Mouse (Mus musculus) hindbrain, embryonic 15.5 days (tissue): ENCODE data around the gene Wee1. TPM values are rescaled to one million over a fixed set of nuclear protein-coding genes. Genes with fewer than 3 reads are reported as not detected.
A peak's percentile ranks its signal among the peaks of the same experiment; 100 is the strongest.
"Not testable (repeated sequence)": the region's sequence is repeated elsewhere in the genome, so short reads cannot be mapped to it uniquely, and the experiment has no call there.

Experiments used
- ATAC-seq: fragments of 200-750 bp; cut with Nextera tagmentation; 2 replicates; pipeline ENCODE4 v1.8.0; 2017; ENCODE audit warnings: low read depth, moderate number of reproducible peaks, moderate TSS enrichment; ENCODE audit not compliant: low FRiP score
- H3K27ac ChIP-seq: fragments of 300-500 bp; sonication (generic); replicated peaks from 2 replicates; pipeline ENCODE4 v1.5.1; 2015; ENCODE audit warnings: mild to moderate bottlenecking, inconsistent platforms
- H3K27me3 ChIP-seq: fragments of 300-500 bp; sonication (generic); 2 replicates; pipeline ENCODE4 v1.6.1; 2015; ENCODE audit warnings: control low read depth, inconsistent platforms
- H3K36me3 ChIP-seq: fragments of 300-500 bp; sonication (generic); 2 replicates; pipeline ENCODE4 v1.6.1; 2015; ENCODE audit warnings: control low read depth, inconsistent platforms
- H3K4me1 ChIP-seq: fragments of 300-500 bp; sonication (generic); replicated peaks from 2 replicates; pipeline ENCODE4 v1.6.1; 2015; ENCODE audit warnings: control low read depth, inconsistent platforms
- H3K4me2 ChIP-seq: fragments of 300-500 bp; sonication (generic); 2 replicates; pipeline ENCODE4 v1.6.1; 2015; ENCODE audit warnings: moderate library complexity, mild to moderate bottlenecking, inconsistent platforms
- H3K4me3 ChIP-seq: fragments of 300-500 bp; sonication (generic); 2 replicates; pipeline ENCODE4 v1.5.1; 2015; ENCODE audit warnings: mild to moderate bottlenecking, inconsistent platforms
- H3K9ac ChIP-seq: fragments of 300-500 bp; sonication (generic); 2 replicates; pipeline ENCODE4 v1.6.1; 2015; ENCODE audit warnings: inconsistent platforms
- H3K9me3 ChIP-seq: fragments of 300-500 bp; sonication (generic); 2 replicates; pipeline ENCODE4 v1.6.1; 2016; ENCODE audit warnings: control low read depth, inconsistent platforms
- WGBS: fragments of 180-500 bp; shearing (Covaris S2); methylation state at CpG from one replicate; pipeline ENCODE4 v1.1.7; 2015; 5-methylcytosine and 5-hydroxymethylcytosine counted together
- polyA plus RNA-seq: library from polyadenylated mRNA; unstranded; fragments of >200 nt; fragmentation: Nextera tagmentation; extraction: Ambion mirVana; gene quantifications from 2 replicates; pipeline ENCODE4 v1.2.1, GENCODE M21; 2015

Wee1 gene
- polyA plus RNA-seq, 1 experiment from 2014 or later = 7.9 TPM

DNA sequence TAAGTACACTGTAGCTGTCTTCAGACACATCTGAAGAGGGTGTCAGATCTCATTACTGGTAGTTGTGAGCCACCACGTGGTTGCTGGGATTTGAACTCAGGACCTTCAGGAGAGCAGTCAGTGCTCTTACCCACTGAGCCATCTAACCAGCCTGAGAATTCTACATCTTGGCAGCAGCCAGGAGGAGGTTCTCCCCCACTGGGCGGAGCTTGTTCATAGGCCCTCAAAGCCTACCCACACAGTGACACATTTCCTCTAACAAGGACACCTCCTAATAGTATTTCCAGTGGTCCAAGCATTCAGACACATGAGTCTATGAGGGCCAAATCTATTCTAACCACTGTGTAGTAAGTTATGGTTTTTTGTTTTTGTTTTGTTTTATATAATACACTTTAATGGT, 6.7 kb downstream of the Wee1 start:
- no peak overlapping the region for H3K27ac ChIP-seq

DNA sequence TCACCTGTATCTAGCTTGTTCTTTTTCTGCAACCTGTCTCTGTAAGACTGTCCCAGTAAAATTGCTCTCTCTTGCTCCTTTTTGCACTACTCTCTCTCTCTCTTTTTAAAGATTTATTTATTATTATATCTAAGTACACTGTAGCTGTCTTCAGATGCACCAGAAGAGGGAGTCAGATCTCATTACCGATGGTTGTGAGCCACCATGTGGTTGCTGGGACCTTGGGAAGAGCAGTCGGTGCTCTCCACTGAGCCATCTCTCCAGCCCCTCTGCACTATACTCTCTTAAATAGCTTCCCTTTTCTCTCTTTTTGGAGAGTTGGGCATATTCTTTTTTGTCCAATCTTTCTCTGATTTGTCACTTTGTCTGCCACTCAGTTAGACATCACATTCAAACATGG, 10.4 kb downstream of the Wee1 start:
- not testable (repeated sequence) for H3K36me3 ChIP-seq, H3K4me1 ChIP-seq, H3K27ac ChIP-seq, H3K9me3 ChIP-seq, H3K4me3 ChIP-seq, H3K4me2 ChIP-seq, H3K27me3 ChIP-seq, ATAC-seq, H3K9ac ChIP-seq
- 79% methylated on average over 2 of the region's 2 CpGs for WGBS

More for the DNA sequence above, 6.7 kb downstream of the Wee1 start:
- WGBS = 87% methylated on average over 2 of the region's 2 CpGs
- H3K4me3 ChIP-seq = no peak overlapping the region
- H3K4me2 ChIP-seq = no peak overlapping the region
- H3K36me3 ChIP-seq = no peaks in the 10 kb centered on the region
- H3K27me3 ChIP-seq = no peaks in the 10 kb centered on the region
- no peak overlapping the region for H3K9ac ChIP-seq
- H3K9me3 ChIP-seq = no peaks in the 10 kb centered on the region
- no peak for ATAC-seq
- peaks cover 2% of the 10 kb centered on the region for H3K4me1 ChIP-seq

DNA sequence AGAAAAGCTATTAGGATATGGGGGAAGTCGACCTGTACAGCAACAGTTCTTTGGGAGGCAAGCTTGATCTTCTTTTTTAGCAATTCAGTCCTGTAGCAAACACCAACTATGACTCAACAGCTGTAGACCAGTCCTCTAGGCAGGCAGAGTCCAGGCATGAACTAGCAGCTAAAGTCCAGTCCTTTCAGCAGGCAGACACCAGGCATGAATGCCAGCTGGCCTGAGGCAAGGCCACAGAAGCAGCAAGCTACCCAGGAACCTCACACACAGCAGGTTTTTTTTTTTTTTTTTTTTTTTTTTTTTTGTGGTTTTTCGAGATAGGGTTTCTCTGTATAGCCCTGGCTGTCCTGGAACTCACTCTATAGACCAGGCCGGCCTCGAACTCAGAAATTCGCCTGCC, 12.1 kb downstream of the Wee1 start:
- H3K9me3 ChIP-seq = no peaks in the 10 kb centered on the region
- no peak for ATAC-seq
- H3K9ac ChIP-seq = no peak overlapping the region
- H3K4me3 ChIP-seq = no peak overlapping the region
- H3K27ac ChIP-seq = no peak overlapping the region
- H3K4me1 ChIP-seq = no peaks in the 10 kb centered on the region
- H3K4me2 ChIP-seq = no peak overlapping the region
- H3K27me3 ChIP-seq = no peaks in the 10 kb centered on the region
- H3K36me3 ChIP-seq = no peaks in the 10 kb centered on the region
- WGBS = 95% methylated on average over 5 of the region's 5 CpGs

DNA sequence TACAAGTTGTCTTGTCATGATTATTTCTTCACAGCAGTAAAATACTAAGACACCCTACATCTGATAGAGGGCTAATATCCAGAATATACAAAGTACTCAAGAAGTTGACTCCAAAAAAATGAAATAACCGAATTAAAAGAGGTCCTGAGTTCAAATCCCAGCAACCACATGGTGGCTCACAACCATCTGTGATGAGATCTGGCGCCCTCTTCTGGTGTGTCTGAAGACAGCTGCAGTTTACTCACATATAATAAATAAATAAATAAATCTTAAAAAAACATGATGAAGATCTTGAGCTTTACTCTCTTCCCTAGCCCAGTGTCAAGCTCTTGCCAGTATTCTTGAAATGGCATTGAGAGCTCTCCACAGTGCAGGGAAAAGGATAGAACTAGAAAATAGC, 16.7 kb downstream of the Wee1 start:
- no peak for ATAC-seq
- Histone ChIP-seq H3K9ac (no peak overlapping the region), H3K4me3 (no peak overlapping the region), H3K4me1 (no peaks in the 10 kb centered on the region), H3K4me2 (no peak overlapping the region), H3K9me3 (no peaks in the 10 kb centered on the region), H3K27ac (no peak overlapping the region), H3K27me3 (no peaks in the 10 kb centered on the region), H3K36me3 (no peaks in the 10 kb centered on the region; the same call in 1 of the 2 replicates)
- WGBS = 90% methylated on average over 2 of the region's 2 CpGs

DNA sequence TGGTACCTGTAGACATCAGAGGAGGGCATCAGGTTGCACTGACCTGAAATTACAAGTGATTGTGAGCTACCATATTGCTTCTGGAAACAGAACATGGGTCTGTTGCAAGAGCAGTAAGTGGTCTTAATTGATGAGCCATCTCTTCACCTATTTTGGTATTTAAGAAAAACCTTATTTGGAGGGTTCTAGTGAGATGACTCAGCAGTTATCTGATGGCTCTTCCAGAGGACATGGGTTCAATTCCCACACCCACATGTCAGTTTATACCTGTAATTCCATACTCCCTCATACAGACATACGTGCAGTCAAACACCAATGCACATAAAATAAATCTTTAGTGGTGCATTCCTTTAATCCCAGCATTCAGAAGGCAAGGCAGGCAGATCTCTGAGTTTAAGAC, 22.0 kb downstream of the Wee1 start:
- Histone ChIP-seq H3K4me1 (no peaks in the 10 kb centered on the region), H3K9me3 (no peaks in the 10 kb centered on the region), H3K27me3 (no peaks in the 10 kb centered on the region), H3K36me3 (no peaks in the 10 kb centered on the region; the same call in 1 of the 2 replicates), H3K9ac (no peak overlapping the region), H3K27ac (no peak overlapping the region), H3K4me2 (no peak overlapping the region), H3K4me3 (no peak overlapping the region)
- ATAC-seq = no peak
- 100% methylated on average over 1 of the region's 1 CpGs for WGBS

DNA sequence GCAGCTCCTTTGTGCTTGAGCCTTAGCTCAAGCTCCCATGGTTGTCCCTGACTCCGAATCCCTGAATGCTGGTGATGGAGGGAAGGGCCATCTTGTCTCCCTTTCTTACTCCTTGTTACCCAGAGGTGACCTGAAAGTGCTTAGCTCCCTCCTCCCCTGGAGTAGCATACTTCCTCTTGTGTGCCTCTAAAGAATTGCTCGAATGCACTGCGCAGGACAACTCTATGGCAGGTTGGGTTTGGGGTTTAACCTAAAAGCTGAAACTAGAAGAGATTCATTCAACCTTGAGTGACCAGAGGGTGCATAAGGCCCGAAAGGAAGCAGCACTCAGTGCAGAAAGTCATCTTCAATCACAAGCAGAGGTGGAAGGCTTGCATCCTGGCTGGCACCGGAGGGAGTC, 31.0 kb downstream of the Wee1 start:
- ATAC-seq = no peak
- 93% methylated on average over 5 of the region's 5 CpGs for WGBS
- Histone ChIP-seq H3K9me3 (no peaks in the 10 kb centered on the region), H3K4me2 (no peak overlapping the region), H3K36me3 (no peaks in the 10 kb centered on the region), H3K4me1 (no peaks in the 10 kb centered on the region), H3K9ac (no peak overlapping the region), H3K27me3 (no peaks in the 10 kb centered on the region), H3K27ac (no peak overlapping the region), H3K4me3 (no peak overlapping the region)

DNA sequence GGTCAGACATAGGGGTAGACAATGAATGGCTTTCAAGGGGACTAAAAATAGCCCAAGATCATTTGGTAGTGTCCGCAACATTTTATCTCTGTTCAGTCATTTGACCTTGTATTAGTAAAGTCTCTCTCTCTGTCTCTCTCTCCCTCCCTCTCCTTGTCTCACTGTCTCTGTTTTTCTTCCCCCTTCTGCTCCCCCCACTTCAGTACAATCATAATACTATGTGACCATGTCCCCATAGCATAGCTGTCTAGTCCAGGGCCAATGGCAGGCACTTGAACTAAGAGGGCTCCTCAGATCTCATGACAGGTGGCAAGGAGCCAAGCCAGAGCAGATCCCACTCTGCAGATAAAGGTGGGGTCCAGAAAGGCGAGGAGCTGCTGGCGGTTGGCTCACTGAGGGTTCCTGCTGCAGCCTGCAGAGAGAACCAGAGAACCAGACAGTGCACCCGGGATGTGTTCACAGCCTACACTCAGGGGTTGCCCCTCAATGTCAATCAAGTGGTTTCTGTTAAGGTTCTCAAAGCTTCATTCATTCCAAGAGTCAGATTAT, 34.9 kb downstream of the Wee1 start:
- ATAC-seq = no peak
- no peak overlapping the region for H3K9ac ChIP-seq
- H3K4me3 ChIP-seq = no peak overlapping the region
- no peak overlapping the region for H3K27ac ChIP-seq
- H3K4me2 ChIP-seq = no peak overlapping the region
- no peaks in the 10 kb centered on the region for H3K36me3 ChIP-seq
- WGBS = 47% methylated on average over 4 of the region's 4 CpGs
- H3K9me3 ChIP-seq = no peaks in the 10 kb centered on the region
- no peaks in the 10 kb centered on the region for H3K27me3 ChIP-seq
- H3K4me1 ChIP-seq = no peaks in the 10 kb centered on the region

DNA sequence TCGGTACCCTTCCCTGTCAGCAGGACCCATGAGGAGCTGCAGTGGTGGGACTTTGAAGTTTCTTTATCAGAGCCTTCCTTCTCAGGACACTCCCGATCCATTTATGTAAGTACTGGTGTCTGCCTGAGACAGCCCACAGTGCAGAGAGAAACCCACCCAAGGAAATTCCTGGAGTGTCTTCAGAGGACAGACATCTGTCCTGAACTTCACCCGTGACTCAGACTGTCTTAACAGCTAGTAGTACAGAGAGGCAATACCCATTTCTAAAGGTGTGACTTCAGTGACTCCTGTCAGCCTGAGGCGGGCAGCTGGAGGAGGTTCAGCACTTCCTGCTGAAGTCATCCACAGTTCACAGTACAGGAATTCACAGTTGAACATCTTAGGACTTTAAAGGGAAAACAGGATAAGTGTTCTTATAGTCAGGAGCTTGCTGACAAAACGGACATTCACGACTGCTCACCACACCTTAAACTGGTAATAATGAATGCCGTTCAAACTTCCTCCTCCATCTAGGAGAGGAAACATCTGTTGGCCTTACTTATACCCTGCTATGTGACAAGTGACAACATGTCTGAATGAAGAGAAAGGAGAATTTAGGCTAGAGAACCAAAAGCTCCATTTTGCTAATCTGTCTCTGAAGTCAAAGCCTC, 35.5 kb downstream of the Wee1 start:
- H3K36me3 ChIP-seq = no peaks in the 10 kb centered on the region

DNA sequence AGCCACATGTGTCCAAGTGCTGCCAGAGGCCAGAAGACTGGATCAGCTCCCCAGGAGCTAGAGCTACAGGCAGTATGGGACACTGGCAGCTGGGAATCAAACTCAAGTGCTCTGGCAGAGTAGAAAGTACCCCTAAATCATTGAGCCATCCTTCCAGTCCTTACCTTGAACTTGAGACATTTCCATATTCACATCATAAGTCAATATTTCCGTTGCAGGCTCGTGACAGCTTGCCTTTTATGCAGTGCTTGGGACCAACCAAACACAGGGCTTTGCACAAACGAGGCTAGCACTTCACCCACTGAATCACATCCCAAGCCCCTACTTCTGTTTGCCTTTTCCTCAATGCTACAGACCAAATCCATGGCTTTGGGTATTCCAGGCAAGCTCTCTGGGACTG, 36.2 kb downstream of the Wee1 start:
- WGBS = 78% methylated on average over 3 of the region's 3 CpGs
- Histone ChIP-seq H3K4me2 (no peak overlapping the region), H3K36me3 (no peaks in the 10 kb centered on the region), H3K27ac (no peak overlapping the region), H3K4me3 (no peak overlapping the region), H3K4me1 (no peaks in the 10 kb centered on the region), H3K9me3 (no peaks in the 10 kb centered on the region), H3K27me3 (no peaks in the 10 kb centered on the region), H3K9ac (no peak overlapping the region)
- ATAC-seq = no peak

More for the DNA sequence above, 35.5 kb downstream of the Wee1 start:
- no peak overlapping the region for H3K9ac ChIP-seq
- ATAC-seq = no peak
- no peak overlapping the region for H3K4me3 ChIP-seq
- no peak overlapping the region for H3K4me2 ChIP-seq
- no peaks in the 10 kb centered on the region for H3K9me3 ChIP-seq
- no peaks in the 10 kb centered on the region for H3K27me3 ChIP-seq
- no peak overlapping the region for H3K27ac ChIP-seq
- H3K4me1 ChIP-seq = no peaks in the 10 kb centered on the region
- 70% methylated on average over 7 of the region's 7 CpGs for WGBS

DNA sequence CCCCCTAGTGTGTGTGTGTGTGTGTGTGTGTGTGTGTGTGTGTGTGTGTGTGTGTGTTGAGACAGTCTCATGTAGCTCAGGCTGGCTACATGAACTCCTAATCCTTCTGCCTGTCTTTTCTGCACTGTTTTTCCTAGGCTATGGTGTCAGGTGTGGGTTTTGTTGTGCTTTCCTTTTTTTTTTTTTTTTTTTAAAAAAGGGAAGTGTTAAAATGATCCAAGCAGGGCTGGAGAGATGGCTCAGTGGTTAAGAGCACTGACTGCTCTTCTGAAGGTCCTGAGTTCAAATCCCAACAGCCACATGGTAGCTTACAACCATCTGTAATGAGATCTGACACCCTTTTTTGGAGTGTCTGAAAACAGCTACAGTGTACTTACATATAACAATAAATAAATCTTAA, 38.3 kb downstream of the Wee1 start:
- H3K4me2 ChIP-seq, H3K36me3 ChIP-seq, H3K9ac ChIP-seq, H3K27me3 ChIP-seq, H3K9me3 ChIP-seq, H3K4me3 ChIP-seq, H3K27ac ChIP-seq, H3K4me1 ChIP-seq, ATAC-seq: not testable (repeated sequence)

DNA sequence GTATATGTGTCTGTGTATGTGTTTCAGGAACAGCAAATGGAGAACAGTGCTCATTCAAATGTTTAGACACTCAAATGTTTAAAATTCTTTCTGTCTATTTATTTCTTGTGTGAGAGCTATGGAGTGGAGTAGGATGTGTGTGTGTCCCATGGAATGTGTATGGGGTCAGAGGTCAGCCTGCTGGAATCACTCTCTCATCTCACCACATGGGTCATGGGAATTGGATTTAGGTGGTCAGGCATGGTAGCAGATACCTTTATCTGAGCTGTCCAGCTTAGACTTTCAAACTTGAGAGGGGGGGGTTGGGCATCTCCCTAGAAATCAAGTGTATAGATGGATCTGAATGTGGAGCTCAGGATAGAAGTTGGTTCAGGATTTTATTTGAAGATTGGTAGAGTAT, 38.8 kb downstream of the Wee1 start:
- Histone ChIP-seq H3K4me1 (no peaks in the 10 kb centered on the region), H3K36me3 (no peaks in the 10 kb centered on the region)
- ATAC-seq = no peak

DNA sequence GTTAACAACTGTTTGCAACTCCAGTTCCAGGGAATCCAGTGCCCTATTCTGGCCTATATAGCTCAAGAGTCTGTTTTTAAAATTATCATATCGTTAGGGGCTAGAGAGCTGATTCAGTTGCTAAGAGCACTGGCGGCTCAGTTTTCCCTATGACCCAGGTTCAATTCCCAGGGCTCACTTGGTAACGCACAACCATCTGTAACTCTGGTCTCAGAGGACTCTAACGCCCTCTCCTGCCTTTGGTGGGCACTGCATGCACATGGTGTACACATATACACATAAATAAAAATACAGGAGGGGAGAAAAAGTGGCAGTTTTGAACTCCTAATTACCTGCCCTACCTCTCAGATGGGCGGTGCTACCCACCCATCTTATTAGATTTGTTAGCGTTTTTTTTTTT, 41.2 kb downstream of the Wee1 start:
- H3K9ac ChIP-seq = no peak overlapping the region
- no peaks in the 10 kb centered on the region for H3K36me3 ChIP-seq
- no peak overlapping the region for H3K4me2 ChIP-seq
- no peak overlapping the region for H3K27ac ChIP-seq
- H3K9me3 ChIP-seq = no peaks in the 10 kb centered on the region
- 93% methylated on average over 6 of the region's 6 CpGs for whole genome bisulfite sequencing
- ATAC-seq = no peak
- no peaks in the 10 kb centered on the region for H3K27me3 ChIP-seq
- no peaks in the 10 kb centered on the region for H3K4me1 ChIP-seq
- no peak overlapping the region for H3K4me3 ChIP-seq

More for the DNA sequence above, 38.8 kb downstream of the Wee1 start:
- Histone ChIP-seq H3K4me2 (no peak overlapping the region), H3K27me3 (no peaks in the 10 kb centered on the region), H3K4me3 (no peak overlapping the region), H3K27ac (no peak overlapping the region), H3K9ac (no peak overlapping the region), H3K9me3 (no peaks in the 10 kb centered on the region)

DNA sequence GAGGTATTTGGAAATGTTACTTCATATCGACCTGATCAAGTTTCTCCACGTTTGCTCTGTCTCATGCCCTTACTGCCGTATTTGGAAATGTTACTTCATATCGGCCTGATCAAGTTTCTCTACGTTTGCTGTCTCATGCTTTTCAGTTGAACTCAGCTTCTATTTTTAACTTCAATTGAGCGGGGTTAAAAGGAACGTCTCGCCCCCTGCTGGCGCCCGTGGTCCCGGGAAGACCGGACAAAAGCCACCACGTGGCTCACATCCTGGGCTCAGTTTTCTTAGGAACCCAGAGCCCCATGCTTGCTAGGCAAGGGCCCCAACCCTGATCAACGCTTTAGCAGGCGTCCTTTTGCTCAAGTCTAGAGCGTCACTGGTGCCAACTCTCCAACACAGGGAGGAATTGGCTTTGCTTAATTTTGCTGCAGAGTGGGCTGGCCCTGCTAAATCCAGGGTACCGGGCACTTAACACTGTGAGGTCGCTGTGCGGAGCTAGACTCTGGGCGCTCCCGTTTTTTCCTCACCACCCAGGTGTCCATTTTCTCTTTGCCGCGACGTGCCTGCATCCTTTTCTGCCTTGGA, 42.3 kb downstream of the Wee1 start:
- H3K4me1 ChIP-seq = no peaks in the 10 kb centered on the region
- ATAC-seq = peak; percentile 85
- H3K36me3 ChIP-seq = no peaks in the 10 kb centered on the region
- WGBS = under 1% methylated on average over 24 of the region's 24 CpGs
- H3K27ac ChIP-seq = peak overlapping the region; percentile 86
- no peaks in the 10 kb centered on the region for H3K9me3 ChIP-seq
- H3K27me3 ChIP-seq = no peaks in the 10 kb centered on the region
- peak overlapping the region; percentile 58 for H3K9ac ChIP-seq
- peak overlapping the region; percentile 54 for H3K4me3 ChIP-seq
- peak overlapping the region; percentile 81 for H3K4me2 ChIP-seq
